Mouse (Mus musculus) MEL (cell line): ENCODE results near the gene C030005K15Rik.

Source experiments
- BHLHE40 ChIP-seq: IDR thresholded peaks from 2 replicates; pipeline ENCODE4 v1.6.1; 2012; ENCODE audit warnings: low read depth, mild to moderate bottlenecking, inconsistent platforms, low read length, improper control_type of control experiment, borderline replicate concordance
- CHD1 ChIP-seq: IDR thresholded peaks from 2 replicates; pipeline ENCODE4 v1.6.1; 2012; ENCODE audit warnings: low read depth, mild to moderate bottlenecking, inconsistent platforms, low read length, improper control_type of control experiment
- CHD2 ChIP-seq: IDR thresholded peaks from 2 replicates; pipeline ENCODE4 v1.6.1; 2011; ENCODE audit warnings: low read length, improper control_type of control experiment
- CTCF ChIP-seq, 3 experiments: IDR thresholded peaks in 2 of 3; conservative IDR thresholded peaks in 1 of 3; 2 replicates each; pipeline ENCODE4 v1.5.1; 2011 to 2012; ENCODE audit warnings: low read length in 3 of 3, low read depth in 2 of 3, mild to moderate bottlenecking in 2 of 3, improper control_type of control experiment in 1 of 3, inconsistent platforms in 1 of 3, mixed read lengths in 1 of 3, moderate library complexity in 1 of 3; ENCODE audit not compliant: control insufficient read depth in 1 of 3, insufficient read depth in 1 of 3, poor library complexity in 1 of 3, severe bottlenecking in 1 of 3
- ELF1 ChIP-seq: IDR thresholded peaks from 2 replicates; pipeline ENCODE4 v1.6.1; 2014; ENCODE audit warnings: low read depth, mild to moderate bottlenecking, inconsistent platforms, low read length, improper control_type of control experiment, moderate library complexity
- ETS1 ChIP-seq: IDR thresholded peaks from 2 replicates; pipeline ENCODE4 v1.6.1; 2012; ENCODE audit warnings: low read depth, mild to moderate bottlenecking, inconsistent platforms, low read length, improper control_type of control experiment, moderate library complexity
- GABPA ChIP-seq: IDR thresholded peaks from 2 replicates; pipeline ENCODE4 v1.6.1; 2012; ENCODE audit warnings: low read depth, mild to moderate bottlenecking, inconsistent platforms, low read length, improper control_type of control experiment, moderate library complexity
- MXI1 ChIP-seq: IDR thresholded peaks from 2 replicates; pipeline ENCODE4 v1.6.1; 2011; ENCODE audit warnings: mild to moderate bottlenecking, low read depth, low read length, improper control_type of control experiment
- NRF1 ChIP-seq: IDR thresholded peaks from 2 replicates; pipeline ENCODE4 v1.6.1; 2014; ENCODE audit warnings: low read depth, mild to moderate bottlenecking, inconsistent platforms, low read length, improper control_type of control experiment, moderate library complexity; ENCODE audit not compliant: poor library complexity, insufficient read depth, severe bottlenecking
- POLR2A ChIP-seq, 2 experiments: IDR thresholded peaks; 2 replicates each; pipeline ENCODE4 v1.6.1; 2011 to 2012; ENCODE audit warnings: low read length in 2 of 2, mild to moderate bottlenecking in 2 of 2, control low read depth in 1 of 2, improper control_type of control experiment in 1 of 2, low read depth in 1 of 2, moderate library complexity in 1 of 2; ENCODE audit not compliant: control insufficient read depth in 1 of 2, insufficient read depth in 1 of 2, poor library complexity in 1 of 2
- RAD21 ChIP-seq: IDR thresholded peaks from 2 replicates; pipeline ENCODE4 v1.6.1; 2011; ENCODE audit warnings: mild to moderate bottlenecking, low read depth, low read length, improper control_type of control experiment
- TCF12 ChIP-seq: IDR thresholded peaks from 2 replicates; pipeline ENCODE4 v1.6.1; 2014; ENCODE audit warnings: low read depth, mild to moderate bottlenecking, inconsistent platforms, low read length, improper control_type of control experiment, moderate library complexity
- ZKSCAN1 ChIP-seq: IDR thresholded peaks from 2 replicates; pipeline ENCODE4 v1.6.1; 2012; ENCODE audit warnings: low read depth, mild to moderate bottlenecking, inconsistent platforms, low read length, improper control_type of control experiment, moderate library complexity

GRCm38 (mm10) chr10:97704562-97704961 lies 22.0 kb downstream of the C030005K15Rik start:
- peak in 2 of 3 experiments; percentile 30 to 77; a peak in 3 of 6 replicates for TF ChIP-seq CTCF (IDR thresholded peaks at IDR 0.05 in 2 of 3, conservative IDR thresholded peaks at IDR 0.05 in 1 of 3; ENCODE audit: control insufficient read depth in 1 of 3, insufficient read depth in 1 of 3, low read depth in 2 of 3, low read length in 3 of 3, poor library complexity in 1 of 3, severe bottlenecking in 1 of 3)
- TF ChIP-seq POLR2A (IDR thresholded peaks at IDR 0.05; ENCODE audit: control insufficient read depth in 1 of 2, insufficient read depth in 1 of 2, low read depth in 1 of 2, low read length in 2 of 2, poor library complexity in 1 of 2) = no peak
- no peak for TF ChIP-seq ZKSCAN1
- TF ChIP-seq MXI1 = no peak
- no peak for TF ChIP-seq ELF1
- TF ChIP-seq RAD21 = peak; percentile 72
- no peak for TF ChIP-seq ETS1
- TF ChIP-seq CHD1 = no peak
- TF ChIP-seq CHD2 = no peak
- TF ChIP-seq TCF12 = no peak
- TF ChIP-seq GABPA = no peak
- no peak for TF ChIP-seq BHLHE40
- no peak for TF ChIP-seq NRF1
